Mouse (Mus musculus): Measurements from ENCODE around the gene Vps35l. TPM values are rescaled to one million over a fixed set of nuclear protein-coding genes. Genes with fewer than 3 reads are reported as not detected.

Gene Vps35l
- polyA plus RNA-seq, 1 experiment from 2014 or later: 101 TPM

DNA sequence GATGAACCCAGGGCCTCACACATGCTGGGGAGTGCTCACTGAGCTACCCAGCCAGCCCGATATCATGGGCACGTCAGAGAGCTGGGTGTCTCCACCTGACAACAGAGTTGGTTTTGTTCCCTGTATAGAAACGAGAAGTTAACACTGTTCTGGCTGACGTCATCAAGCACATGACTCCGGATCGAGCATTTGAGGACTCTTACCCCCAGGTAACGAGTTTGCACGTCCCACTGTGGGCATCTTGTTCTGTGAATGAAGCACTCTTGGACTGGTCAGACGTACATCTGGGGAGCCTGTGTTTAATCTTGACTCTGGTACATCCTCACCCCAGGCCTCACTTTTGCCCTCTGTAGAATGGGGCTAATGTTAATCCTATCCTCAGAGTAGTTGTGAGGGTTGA lies 56.8 kb downstream of the Vps35l start:
- no peak for ATAC-seq (ENCODE audit: low FRiP score, low TSS enrichment)

GRCm38 (mm10) chr7:118797600-118797999 lies 57.6 kb downstream of the Vps35l start:
- no peak overlapping the region for H3K4me2 ChIP-seq (ENCODE audit: low read length)
- H3K4me1 ChIP-seq (ENCODE audit: control insufficient read depth, insufficient read depth, low read length): no peaks in the 10 kb centered on the region
- DNase-seq (no peak), ATAC-seq (ENCODE audit: low FRiP score, low TSS enrichment) (no peak)
- peaks cover 82% of the 10 kb centered on the region for H3K36me3 ChIP-seq (ENCODE audit: control insufficient read depth, insufficient read depth, low read length)
- H3K27me3 ChIP-seq (ENCODE audit: control insufficient read depth, insufficient read depth, low read length): no peaks in the 10 kb centered on the region
- H3K4me3 ChIP-seq (replicated peaks; ENCODE audit: low read depth, low read length): no peak overlapping the region
- 86% methylated on average over 7 of the region's 7 CpGs for WGBS
- no peaks in the 10 kb centered on the region for H3K9me3 ChIP-seq (ENCODE audit: control insufficient read depth, low read length)
- H3K9ac ChIP-seq (replicated peaks; ENCODE audit: low read length): no peak overlapping the region
- H3K27ac ChIP-seq (replicated peaks; ENCODE audit: low read depth, low read length): no peak overlapping the region

More for the DNA sequence above, 56.8 kb downstream of the Vps35l start:
- Histone ChIP-seq H3K4me1 (ENCODE audit: control insufficient read depth, insufficient read depth, low read length) (no peaks in the 10 kb centered on the region), H3K27me3 (ENCODE audit: control insufficient read depth, insufficient read depth, low read length) (no peaks in the 10 kb centered on the region), H3K9ac (replicated peaks; ENCODE audit: low read length) (no peak overlapping the region), H3K9me3 (ENCODE audit: control insufficient read depth, low read length) (no peaks in the 10 kb centered on the region), H3K36me3 (ENCODE audit: control insufficient read depth, insufficient read depth, low read length) (peaks cover 83% of the 10 kb centered on the region), H3K27ac (replicated peaks; ENCODE audit: low read depth, low read length) (no peak overlapping the region), H3K4me2 (ENCODE audit: low read length) (no peak overlapping the region), H3K4me3 (replicated peaks; ENCODE audit: low read depth, low read length) (no peak overlapping the region)
- WGBS: 92% methylated on average over 9 of the region's 9 CpGs
- DNase-seq: no peak

DNA sequence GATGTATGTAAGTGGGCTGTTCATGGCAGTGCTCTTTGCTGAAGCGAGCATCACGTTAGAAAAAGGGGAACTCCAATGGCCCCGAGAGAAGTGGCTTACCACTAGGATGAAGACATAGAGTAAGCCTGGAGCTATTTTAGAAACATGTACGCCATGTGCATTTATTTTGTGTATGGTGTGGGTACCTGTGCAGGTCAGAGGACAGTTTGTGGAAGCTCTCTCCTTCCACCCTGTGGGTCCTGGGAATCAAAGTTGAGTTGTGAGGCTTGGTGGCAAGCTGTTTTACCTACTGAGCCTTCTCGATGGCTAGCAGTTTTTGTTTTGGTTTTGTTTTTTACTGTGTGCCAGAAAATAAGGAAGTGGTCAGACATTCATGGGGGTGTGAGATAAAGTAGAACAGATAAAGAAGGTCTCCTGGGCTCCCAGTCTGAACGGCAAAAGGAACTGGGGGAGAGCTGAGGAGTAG lies 58.1 kb downstream of the Vps35l start:
- Histone ChIP-seq H3K4me3 (replicated peaks; ENCODE audit: low read depth, low read length) (no peak overlapping the region), H3K27ac (replicated peaks; ENCODE audit: low read depth, low read length) (no peak overlapping the region), H3K4me2 (ENCODE audit: low read length) (no peak overlapping the region), H3K36me3 (ENCODE audit: control insufficient read depth, insufficient read depth, low read length) (peaks cover 79% of the 10 kb centered on the region), H3K27me3 (ENCODE audit: control insufficient read depth, insufficient read depth, low read length) (no peaks in the 10 kb centered on the region), H3K9ac (replicated peaks; ENCODE audit: low read length) (no peak overlapping the region), H3K4me1 (ENCODE audit: control insufficient read depth, insufficient read depth, low read length) (no peaks in the 10 kb centered on the region), H3K9me3 (ENCODE audit: control insufficient read depth, low read length) (no peaks in the 10 kb centered on the region)
- 89% methylated on average over 6 of the region's 6 CpGs for WGBS
- DNase-seq (no peak), ATAC-seq (ENCODE audit: low FRiP score, low TSS enrichment) (no peak)

DNA sequence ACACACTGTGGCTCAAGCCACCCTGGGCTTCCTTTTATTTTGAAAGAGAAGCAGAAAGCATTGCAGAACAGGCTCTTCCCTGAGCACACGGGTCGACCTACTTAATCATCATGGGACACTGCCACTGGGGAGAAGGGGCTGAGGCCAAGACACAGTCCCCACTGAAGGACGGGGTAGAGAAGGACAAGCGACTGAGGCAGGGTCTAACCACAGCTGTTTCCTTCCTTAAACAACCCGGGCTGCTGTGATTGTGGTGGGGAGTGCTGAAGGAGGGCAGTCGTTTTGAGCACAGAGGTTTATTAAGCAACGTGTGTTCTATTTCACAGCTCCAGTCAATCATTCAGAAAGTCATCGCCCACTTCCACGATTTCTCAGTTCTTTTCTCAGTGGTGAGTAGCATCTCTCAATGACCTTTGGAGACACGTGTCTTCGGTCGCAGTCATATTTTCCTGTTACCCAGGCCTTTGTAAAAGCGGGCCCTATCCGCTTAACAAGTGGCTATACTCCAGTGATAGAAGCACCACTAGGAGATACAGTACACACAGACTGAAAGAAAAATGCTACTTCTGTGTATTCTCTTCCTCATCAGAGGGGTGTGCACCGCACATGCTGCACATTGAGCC lies 60.2 kb downstream of the Vps35l start:
- H3K9me3 ChIP-seq (ENCODE audit: control insufficient read depth, low read length): no peaks in the 10 kb centered on the region
- 93% methylated on average over 15 of the region's 15 CpGs for WGBS
- H3K4me2 ChIP-seq (ENCODE audit: low read length): no peak overlapping the region
- no peaks in the 10 kb centered on the region for H3K4me1 ChIP-seq (ENCODE audit: control insufficient read depth, insufficient read depth, low read length)
- H3K4me3 ChIP-seq (replicated peaks; ENCODE audit: low read depth, low read length): no peak overlapping the region
- ATAC-seq (ENCODE audit: low FRiP score, low TSS enrichment) (no peak), DNase-seq (no peak)
- no peak overlapping the region for H3K27ac ChIP-seq (replicated peaks; ENCODE audit: low read depth, low read length)
- no peaks in the 10 kb centered on the region for H3K27me3 ChIP-seq (ENCODE audit: control insufficient read depth, insufficient read depth, low read length)
- no peak overlapping the region for H3K9ac ChIP-seq (replicated peaks; ENCODE audit: low read length)
- peaks cover 84% of the 10 kb centered on the region for H3K36me3 ChIP-seq (ENCODE audit: control insufficient read depth, insufficient read depth, low read length)

DNA sequence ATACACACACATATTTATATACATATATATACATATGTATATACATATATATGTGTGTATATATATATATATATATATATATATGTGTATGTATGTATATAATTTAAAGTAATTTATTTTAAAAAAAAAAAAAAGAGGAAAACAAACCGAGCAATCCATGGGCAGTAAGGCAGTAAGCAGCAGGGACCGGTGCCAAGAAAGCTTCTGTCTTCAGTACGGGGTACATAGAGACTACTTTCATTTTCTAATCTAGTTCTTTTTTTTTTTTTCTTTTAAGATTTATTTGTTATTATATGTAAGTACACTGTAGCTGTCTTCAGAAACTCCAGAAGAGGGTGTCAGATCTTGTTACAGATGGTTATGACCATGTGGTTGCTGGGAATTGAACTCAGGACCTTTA lies 61.8 kb downstream of the Vps35l start:
- H3K4me2 ChIP-seq (ENCODE audit: low read length): no peak overlapping the region
- no peak overlapping the region for H3K27ac ChIP-seq (replicated peaks; ENCODE audit: low read depth, low read length)
- H3K36me3 ChIP-seq (ENCODE audit: control insufficient read depth, insufficient read depth, low read length): peaks cover 81% of the 10 kb centered on the region
- no peak for ATAC-seq (ENCODE audit: low FRiP score, low TSS enrichment)
- no peaks in the 10 kb centered on the region for H3K27me3 ChIP-seq (ENCODE audit: control insufficient read depth, insufficient read depth, low read length)
- WGBS: 97% methylated on average over 3 of the region's 3 CpGs
- H3K9ac ChIP-seq (replicated peaks; ENCODE audit: low read length): no peak overlapping the region
- no peak overlapping the region for H3K4me3 ChIP-seq (replicated peaks; ENCODE audit: low read depth, low read length)
- no peak for DNase-seq
- no peaks in the 10 kb centered on the region for H3K4me1 ChIP-seq (ENCODE audit: control insufficient read depth, insufficient read depth, low read length)
- H3K9me3 ChIP-seq (ENCODE audit: control insufficient read depth, low read length): no peaks in the 10 kb centered on the region

DNA sequence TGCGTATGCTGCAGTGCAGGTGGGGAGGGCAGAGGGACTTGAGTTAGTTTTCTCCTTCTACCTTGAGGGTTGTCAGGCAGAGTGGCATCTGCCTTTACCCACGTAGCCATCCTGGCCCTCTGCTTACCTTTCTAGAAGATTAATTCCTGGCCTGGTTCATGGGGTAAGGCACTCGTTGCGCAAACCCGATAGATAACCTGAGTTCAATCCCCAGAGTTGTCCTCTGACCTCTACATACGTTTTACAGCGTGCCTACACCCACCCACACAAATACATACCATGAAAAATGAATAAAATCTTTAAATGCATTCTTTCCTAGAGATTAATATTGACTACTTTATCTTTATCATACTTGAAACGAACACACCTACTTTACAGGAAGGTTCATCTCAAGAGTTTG lies 63.4 kb downstream of the Vps35l start:
- H3K9me3 ChIP-seq (ENCODE audit: control insufficient read depth, low read length): no peaks in the 10 kb centered on the region
- H3K9ac ChIP-seq (replicated peaks; ENCODE audit: low read length): no peak overlapping the region
- no peak overlapping the region for H3K4me3 ChIP-seq (replicated peaks; ENCODE audit: low read depth, low read length)
- H3K4me2 ChIP-seq (ENCODE audit: low read length): no peak overlapping the region
- H3K36me3 ChIP-seq (ENCODE audit: control insufficient read depth, insufficient read depth, low read length): peaks cover 69% of the 10 kb centered on the region
- DNase-seq (no peak), ATAC-seq (ENCODE audit: low FRiP score, low TSS enrichment) (no peak)
- 93% methylated on average over 8 of the region's 8 CpGs for WGBS
- H3K4me1 ChIP-seq (ENCODE audit: control insufficient read depth, insufficient read depth, low read length): peaks cover 4% of the 10 kb centered on the region; the same call in 1 of the 2 replicates
- no peaks in the 10 kb centered on the region for H3K27me3 ChIP-seq (ENCODE audit: control insufficient read depth, insufficient read depth, low read length)
- H3K27ac ChIP-seq (replicated peaks; ENCODE audit: low read depth, low read length): no peak overlapping the region

GRCm38 (mm10) chr7:118806631-118807411 lies 66.8 kb downstream of the Vps35l start:
- no peak for ATAC-seq (ENCODE audit: low FRiP score, low TSS enrichment)
- WGBS: 51% methylated on average over 16 of the region's 16 CpGs
- Histone ChIP-seq H3K4me1 (ENCODE audit: control insufficient read depth, insufficient read depth, low read length) (peaks cover 4% of the 10 kb centered on the region; the same call in 1 of the 2 replicates), H3K9ac (replicated peaks; ENCODE audit: low read length) (peak overlapping the region; percentile 20; the same call in 1 of the 2 replicates), H3K9me3 (ENCODE audit: control insufficient read depth, low read length) (no peaks in the 10 kb centered on the region), H3K36me3 (ENCODE audit: control insufficient read depth, insufficient read depth, low read length) (peaks cover 64% of the 10 kb centered on the region), H3K27me3 (ENCODE audit: control insufficient read depth, insufficient read depth, low read length) (no peaks in the 10 kb centered on the region), H3K27ac (replicated peaks; ENCODE audit: low read depth, low read length) (peak overlapping the region; percentile 57; the same call in 1 of the 2 replicates), H3K4me2 (ENCODE audit: low read length) (no peak overlapping the region), H3K4me3 (replicated peaks; ENCODE audit: low read depth, low read length) (no peak overlapping the region)
- DNase-seq: peak; percentile 54

DNA sequence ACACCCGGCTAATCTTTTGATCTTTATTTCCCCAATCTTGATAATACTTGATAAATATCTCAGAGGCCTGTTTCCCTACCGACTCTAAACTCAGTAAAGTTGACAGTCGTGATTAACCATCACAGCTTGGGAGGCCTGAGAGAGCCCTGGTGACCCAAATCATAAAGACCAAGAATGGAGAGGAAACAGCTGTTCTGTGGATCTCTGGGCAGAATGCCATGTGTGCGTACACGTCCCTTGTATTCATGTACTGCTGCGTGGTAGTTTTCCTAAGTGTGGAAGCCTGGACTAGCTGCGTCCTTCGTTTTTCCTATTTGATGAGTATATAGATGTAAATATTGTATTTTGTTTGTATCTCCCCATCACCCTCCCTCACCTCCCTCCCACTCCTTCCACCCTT lies 67.9 kb downstream of the Vps35l start:
- 88% methylated on average over 8 of the region's 8 CpGs for WGBS
- ATAC-seq (ENCODE audit: low FRiP score, low TSS enrichment): no peak
- no peak for DNase-seq
- Histone ChIP-seq H3K4me1 (ENCODE audit: control insufficient read depth, insufficient read depth, low read length) (peaks cover 4% of the 10 kb centered on the region; the same call in 1 of the 2 replicates), H3K36me3 (ENCODE audit: control insufficient read depth, insufficient read depth, low read length) (peaks cover 58% of the 10 kb centered on the region), H3K9me3 (ENCODE audit: control insufficient read depth, low read length) (no peaks in the 10 kb centered on the region), H3K4me2 (ENCODE audit: low read length) (no peak overlapping the region), H3K27ac (replicated peaks; ENCODE audit: low read depth, low read length) (no peak overlapping the region), H3K27me3 (ENCODE audit: control insufficient read depth, insufficient read depth, low read length) (no peaks in the 10 kb centered on the region), H3K4me3 (replicated peaks; ENCODE audit: low read depth, low read length) (no peak overlapping the region), H3K9ac (replicated peaks; ENCODE audit: low read length) (no peak overlapping the region)

Data from midbrain, embryonic 14.5 days (tissue).